Mouse (Mus musculus): ENCODE results near the gene 4930583I09Rik.

4930583I09Rik gene

GRCm38 (mm10) chr17:64802168-64802955, 33.5 kb downstream of the 4930583I09Rik start:
- DNase-seq (ENCODE audit: low spot score): no peak

- DNase-seq (ENCODE audit: low spot score): no peak
These were observed 43.2 kb downstream of the 4930583I09Rik start for GRCm38 (mm10) chr17:64792623-64793022.

DNA sequence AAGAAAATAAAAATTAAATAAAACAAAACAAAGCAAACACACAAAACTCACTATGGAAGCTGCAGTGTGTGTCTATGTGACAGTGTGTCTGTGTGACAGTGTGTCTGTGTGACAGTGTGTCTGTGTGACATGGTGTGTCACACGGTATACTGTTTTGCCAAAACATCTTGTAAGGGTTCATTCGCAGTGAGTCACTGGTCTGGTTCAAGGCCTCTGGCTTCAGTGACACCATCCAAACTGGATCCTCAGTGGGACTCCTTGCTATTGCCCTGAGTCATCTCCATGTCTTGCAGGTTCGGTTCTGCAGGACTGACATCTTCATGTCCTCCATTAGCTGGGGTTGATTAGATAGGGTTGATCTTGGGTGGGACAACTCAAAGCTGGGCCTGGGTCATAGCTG, 43.8 kb downstream of the 4930583I09Rik start:
- no peak for DNase-seq (ENCODE audit: low spot score)

GRCm38 (mm10) chr17:64789175-64789574, 46.7 kb downstream of the 4930583I09Rik start:
- no peak for DNase-seq (ENCODE audit: low spot score)

DNA sequence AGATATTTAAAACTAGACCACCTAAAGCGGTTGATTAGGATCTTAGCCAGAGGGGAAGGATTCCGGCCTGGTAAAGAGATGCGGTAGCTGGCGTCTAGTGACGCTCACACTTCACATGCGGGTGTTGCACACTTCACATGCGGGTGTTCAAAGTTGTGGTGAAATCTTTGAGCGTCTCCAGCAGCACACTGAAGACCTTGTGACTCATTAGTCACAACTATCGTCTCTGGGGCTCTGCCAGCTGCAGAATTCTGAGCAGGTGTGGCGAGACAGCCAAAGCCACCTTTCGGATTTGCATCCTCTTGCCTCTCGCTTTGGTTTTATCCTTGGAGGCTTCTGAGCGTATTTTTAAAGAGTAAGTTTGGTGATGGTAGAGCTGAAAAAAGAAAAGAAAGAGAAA, 47.6 kb downstream of the 4930583I09Rik start:
- DNase-seq (ENCODE audit: low spot score): no peak

DNA sequence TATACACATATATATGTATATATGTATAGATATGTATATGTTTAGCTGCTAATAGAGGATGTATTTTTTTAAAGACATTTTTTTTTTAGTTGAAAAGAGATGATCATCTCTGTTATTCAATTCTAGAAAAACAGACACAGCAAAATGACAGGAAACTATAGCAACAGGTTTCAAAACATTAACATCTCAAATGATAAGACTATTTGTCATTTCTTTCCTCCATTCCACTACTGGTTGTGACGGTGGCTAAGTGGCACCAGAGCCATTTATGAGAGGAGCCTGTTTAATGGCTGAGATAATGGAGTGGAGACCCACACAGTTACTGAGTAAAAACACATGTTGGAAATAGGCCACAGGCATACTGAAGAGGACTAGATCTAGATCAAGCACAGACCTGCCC, 49.9 kb downstream of the 4930583I09Rik start:
- DNase-seq (ENCODE audit: low spot score): no peak

Measured in layer of hippocampus, adult 11-12 months (tissue).